Mouse (Mus musculus): ENCODE measurements around the gene Wdfy3. TPM values are rescaled to one million over a fixed set of nuclear protein-coding genes. Genes with fewer than 3 reads are reported as not detected.

Gene Wdfy3
- polyA plus RNA-seq, 1 experiment from 2014 or later = 4.4 TPM

DNA sequence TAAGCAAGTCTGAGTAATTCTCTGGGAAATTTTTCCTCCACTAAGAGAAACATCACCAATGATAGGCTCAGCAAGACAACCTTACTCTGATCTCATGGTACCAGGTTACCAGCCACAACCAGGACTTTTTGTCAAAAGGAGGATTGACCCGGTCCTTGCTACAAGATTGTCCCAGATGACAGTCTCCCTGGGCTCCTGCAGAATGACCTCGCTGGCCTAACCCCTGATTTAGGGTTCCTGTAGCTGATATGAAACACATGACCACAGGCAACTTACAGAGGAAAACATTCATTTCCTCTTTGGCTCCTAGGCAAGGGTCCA lies 101.9 kb downstream of the Wdfy3 start:
- H3K27me3 ChIP-seq (ENCODE audit: insufficient read depth, low read length) = no peaks in the 10 kb centered on the region
- H3K36me3 ChIP-seq (replicated peaks; ENCODE audit: insufficient read depth, low read length) = 0 out of 2 replicates have a peak, but pooled peaks cover 2% of the 10 kb centered on the region
- no peaks in the 10 kb centered on the region for H3K9me3 ChIP-seq (ENCODE audit: low read length)
- peak overlapping the region; percentile 53 for H3K4me2 ChIP-seq (ENCODE audit: low read depth, low read length)
- no peak overlapping the region for H3K4me3 ChIP-seq (ENCODE audit: low read depth, low read length)
- WGBS (ENCODE audit: insufficient replicate concordance) = 38% methylated on average over 2 of the region's 2 CpGs
- no peak for DNase-seq
- no peak overlapping the region for H3K9ac ChIP-seq (replicated peaks)
- H3K27ac ChIP-seq (ENCODE audit: low read depth) = peak overlapping the region; percentile 78
- no peak for TF ChIP-seq CTCF (IDR thresholded peaks at IDR 0.05; ENCODE audit: low read depth)
- TF ChIP-seq EP300 (IDR thresholded peaks at IDR 0.05; ENCODE audit: low read depth) = no peak
- peaks cover 12% of the 10 kb centered on the region for H3K4me1 ChIP-seq (ENCODE audit: insufficient read depth)
- no peak for ATAC-seq

DNA sequence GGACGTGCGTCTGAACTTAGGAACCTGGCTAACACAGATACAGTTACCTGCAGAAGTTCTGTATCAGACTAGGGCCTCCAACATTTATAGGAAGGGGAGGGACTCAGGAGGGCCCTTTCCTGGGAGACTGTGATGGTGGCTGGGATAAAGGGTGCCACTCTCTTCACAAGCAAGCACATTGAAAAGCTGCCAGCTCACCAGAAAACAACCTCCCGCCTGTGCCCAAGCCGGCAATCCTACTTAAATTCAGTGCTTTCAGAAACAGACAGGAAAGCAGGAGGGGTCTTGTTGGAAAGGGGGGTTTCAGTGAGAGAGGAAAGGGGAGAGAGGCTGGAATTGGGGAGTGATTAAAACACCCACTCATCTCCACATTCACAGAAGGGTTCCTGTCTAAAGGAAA lies 106.9 kb downstream of the Wdfy3 start:
- 85% methylated on average over 4 of the region's 4 CpGs for WGBS (ENCODE audit: insufficient replicate concordance)
- Histone ChIP-seq H3K4me2 (ENCODE audit: low read depth, low read length) (no peak overlapping the region), H3K4me3 (ENCODE audit: low read depth, low read length) (no peak overlapping the region), H3K4me1 (ENCODE audit: insufficient read depth) (peaks cover 3% of the 10 kb centered on the region; the same call in 1 of the 2 replicates), H3K27me3 (ENCODE audit: insufficient read depth, low read length) (no peaks in the 10 kb centered on the region), H3K36me3 (replicated peaks; ENCODE audit: insufficient read depth, low read length) (peaks cover 25% of the 10 kb centered on the region), H3K27ac (ENCODE audit: low read depth) (no peak overlapping the region), H3K9me3 (ENCODE audit: low read length) (no peaks in the 10 kb centered on the region), H3K9ac (replicated peaks) (no peak overlapping the region)
- TF ChIP-seq CTCF (IDR thresholded peaks at IDR 0.05; ENCODE audit: low read depth) (no peak), EP300 (IDR thresholded peaks at IDR 0.05; ENCODE audit: low read depth) (no peak)
- DNase-seq (no peak), ATAC-seq (no peak)

DNA sequence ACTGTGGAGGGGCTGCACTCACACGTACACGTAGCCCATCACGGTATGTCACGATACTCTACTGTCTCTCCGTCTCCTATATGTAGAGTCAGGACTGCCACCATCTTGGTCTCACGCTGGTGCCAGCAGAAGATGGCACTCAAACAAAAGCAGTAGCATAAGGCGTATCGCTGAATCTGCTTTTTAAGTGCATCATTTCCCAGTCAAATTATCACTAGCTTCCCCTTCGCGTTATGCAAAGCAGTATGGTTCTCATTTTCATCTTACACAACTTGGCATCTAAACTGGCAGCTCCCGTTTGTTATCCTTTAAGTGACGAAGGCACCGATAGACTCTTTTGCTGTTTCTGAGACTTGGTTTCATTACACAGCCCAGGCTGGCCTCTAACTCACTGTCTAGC lies 110.4 kb downstream of the Wdfy3 start:
- 89% methylated on average over 13 of the region's 13 CpGs for WGBS (ENCODE audit: insufficient replicate concordance)
- ATAC-seq = no peak
- no peak overlapping the region for H3K4me2 ChIP-seq (ENCODE audit: low read depth, low read length)
- H3K9ac ChIP-seq (replicated peaks) = no peak overlapping the region
- H3K27ac ChIP-seq (ENCODE audit: low read depth) = no peak overlapping the region
- H3K4me3 ChIP-seq (ENCODE audit: low read depth, low read length) = no peak overlapping the region
- H3K4me1 ChIP-seq (ENCODE audit: insufficient read depth) = no peaks in the 10 kb centered on the region
- no peaks in the 10 kb centered on the region for H3K27me3 ChIP-seq (ENCODE audit: insufficient read depth, low read length)
- no peaks in the 10 kb centered on the region for H3K9me3 ChIP-seq (ENCODE audit: low read length)
- no peak for DNase-seq
- H3K36me3 ChIP-seq (replicated peaks; ENCODE audit: insufficient read depth, low read length) = peaks cover 33% of the 10 kb centered on the region
- TF ChIP-seq CTCF (IDR thresholded peaks at IDR 0.05; ENCODE audit: low read depth) (no peak), EP300 (IDR thresholded peaks at IDR 0.05; ENCODE audit: low read depth) (no peak)

GRCm38 (mm10) chr5:101958941-101959340 lies 110.8 kb downstream of the Wdfy3 start:
- Histone ChIP-seq H3K36me3 (replicated peaks; ENCODE audit: insufficient read depth, low read length) (peaks cover 33% of the 10 kb centered on the region), H3K9ac (replicated peaks) (no peak overlapping the region), H3K27me3 (ENCODE audit: insufficient read depth, low read length) (no peaks in the 10 kb centered on the region), H3K4me1 (ENCODE audit: insufficient read depth) (no peaks in the 10 kb centered on the region), H3K9me3 (ENCODE audit: low read length) (no peaks in the 10 kb centered on the region), H3K4me3 (ENCODE audit: low read depth, low read length) (no peak overlapping the region), H3K27ac (ENCODE audit: low read depth) (no peak overlapping the region), H3K4me2 (ENCODE audit: low read depth, low read length) (no peak overlapping the region)
- DNase-seq (no peak), ATAC-seq (no peak)
- WGBS (ENCODE audit: insufficient replicate concordance) = 86% methylated on average over 4 of the region's 4 CpGs
- no peak for TF ChIP-seq EP300 (IDR thresholded peaks at IDR 0.05; ENCODE audit: low read depth)

DNA sequence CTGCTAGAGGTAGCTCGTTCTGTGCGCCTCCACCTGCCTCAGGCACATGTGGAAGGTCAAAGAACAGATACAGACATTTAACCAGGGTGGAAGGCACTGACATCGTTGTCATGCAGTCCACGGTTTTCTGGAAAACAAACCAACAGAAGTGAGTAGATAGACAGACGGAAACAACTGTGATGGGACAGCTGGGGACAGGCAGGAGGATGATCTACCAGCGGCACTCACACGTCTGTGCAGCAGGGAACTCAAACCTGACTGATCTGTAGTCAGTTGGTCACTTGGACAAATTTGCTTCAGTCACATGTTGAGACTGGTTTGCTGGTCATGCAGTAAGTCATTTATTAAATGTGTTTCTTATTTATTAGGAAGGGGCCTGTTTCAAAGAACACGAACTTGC lies 112.3 kb downstream of the Wdfy3 start:
- DNase-seq = no peak
- H3K4me3 ChIP-seq (ENCODE audit: low read depth, low read length) = no peak overlapping the region
- no peak overlapping the region for H3K27ac ChIP-seq (ENCODE audit: low read depth)
- no peak overlapping the region for H3K9ac ChIP-seq (replicated peaks)
- WGBS (ENCODE audit: insufficient replicate concordance) = 80% methylated on average over 8 of the region's 8 CpGs
- H3K36me3 ChIP-seq (replicated peaks; ENCODE audit: insufficient read depth, low read length) = peaks cover 32% of the 10 kb centered on the region
- H3K9me3 ChIP-seq (ENCODE audit: low read length) = no peaks in the 10 kb centered on the region
- H3K4me1 ChIP-seq (ENCODE audit: insufficient read depth) = no peaks in the 10 kb centered on the region
- H3K27me3 ChIP-seq (ENCODE audit: insufficient read depth, low read length) = no peaks in the 10 kb centered on the region
- TF ChIP-seq EP300 (IDR thresholded peaks at IDR 0.05; ENCODE audit: low read depth) = no peak
- no peak for TF ChIP-seq CTCF (IDR thresholded peaks at IDR 0.05; ENCODE audit: low read depth)
- no peak for ATAC-seq
- H3K4me2 ChIP-seq (ENCODE audit: low read depth, low read length) = no peak overlapping the region

- TF ChIP-seq EP300 (IDR thresholded peaks at IDR 0.05; ENCODE audit: low read depth) = no peak
- TF ChIP-seq CTCF (IDR thresholded peaks at IDR 0.05; ENCODE audit: low read depth) = no peak
- Histone ChIP-seq H3K4me2 (ENCODE audit: low read depth, low read length) (no peak overlapping the region), H3K36me3 (replicated peaks; ENCODE audit: insufficient read depth, low read length) (peaks cover 27% of the 10 kb centered on the region), H3K4me3 (ENCODE audit: low read depth, low read length) (no peak overlapping the region), H3K27ac (ENCODE audit: low read depth) (no peak overlapping the region), H3K9ac (replicated peaks) (no peak overlapping the region), H3K4me1 (ENCODE audit: insufficient read depth) (no peaks in the 10 kb centered on the region), H3K9me3 (ENCODE audit: low read length) (no peaks in the 10 kb centered on the region), H3K27me3 (ENCODE audit: insufficient read depth, low read length) (no peaks in the 10 kb centered on the region)
- 80% methylated on average over 16 of the region's 16 CpGs for WGBS (ENCODE audit: insufficient replicate concordance)
- DNase-seq (no peak), ATAC-seq (no peak)
Measured at GRCm38 (mm10) chr5:101954393-101955340, 115.1 kb downstream of the Wdfy3 start.
